In genomic region chr13:47194695-47195094, GRCm38 (mm10) we compare ENCODE assay signal across 8 mouse cellular contexts.
DNase-seq lines count a peak whose midpoint lies in the region; ATAC-seq lines count a peak whose summit lies in the region.

No protein-coding gene starts in this region.

- H3K4me1 ChIP-seq in liver, embryonic 15.5 days (replicated peaks), result peaks cover 19% of the 10 kb centered on the region
- H3K4me1 ChIP-seq in stomach, embryonic 16.5 days (ENCODE audit: control insufficient read depth, insufficient read depth, low read length), result peaks cover 7% of the 10 kb centered on the region; the same call in 1 of the 2 replicates

- no peak for ATAC-seq in liver, embryonic 15.5 days (ENCODE audit: insufficient read depth)
- no peak for ATAC-seq in stomach, embryonic 16.5 days (ENCODE audit: insufficient read depth, low FRiP score)

- H3K36me3 ChIP-seq in liver, embryonic 15.5 days (replicated peaks), result no peaks in the 10 kb centered on the region
- H3K36me3 ChIP-seq in stomach, embryonic 16.5 days (ENCODE audit: control insufficient read depth, insufficient read depth, low read length), result no peaks in the 10 kb centered on the region

- WGBS in liver, embryonic 15.5 days (ENCODE audit: insufficient replicate concordance), result 5% methylated on average over 11 of the region's 11 CpGs
- 12% methylated on average over 11 of the region's 11 CpGs for WGBS in stomach, embryonic 16.5 days

- DNase-seq in cerebellum, adult 8-10 months, result peak; percentile 23
- DNase-seq in cerebellum, adult 11 months, result no peak
- peak; percentile 31 for DNase-seq in urinary bladder, postnatal 14 days (ENCODE audit: low spot score)
- no peak for DNase-seq in urinary bladder, postnatal 25 days (ENCODE audit: low spot score)
- DNase-seq in ovary, postnatal 36 days (ENCODE audit: low spot score), result no peak
- no peak for DNase-seq in kidney, postnatal 10 days

- 0 out of 2 replicates have a peak overlapping the region, but pooled peaks have one; percentile 9 for H3K9ac ChIP-seq in liver, embryonic 15.5 days
- H3K9ac ChIP-seq in stomach, embryonic 16.5 days (ENCODE audit: low read length), result peak overlapping the region; percentile 69

- H3K27ac ChIP-seq in liver, embryonic 15.5 days (replicated peaks), result peak overlapping the region; percentile 30; the same call in 1 of the 2 replicates
- peak overlapping the region; percentile 73 for H3K27ac ChIP-seq in stomach, embryonic 16.5 days (ENCODE audit: low read length)

- peak overlapping the region; percentile 64 for H3K4me2 ChIP-seq in liver, embryonic 15.5 days
- peak overlapping the region; percentile 60 for H3K4me2 ChIP-seq in stomach, embryonic 16.5 days (ENCODE audit: low read depth, low read length)

- peak overlapping the region; percentile 57 for H3K4me3 ChIP-seq in liver, embryonic 15.5 days (replicated peaks)
- peak overlapping the region; percentile 53 for H3K4me3 ChIP-seq in stomach, embryonic 16.5 days (replicated peaks; ENCODE audit: low read length)

- H3K27me3 ChIP-seq in liver, embryonic 15.5 days, result peaks cover 32% of the 10 kb centered on the region
- peaks cover 9% of the 10 kb centered on the region for H3K27me3 ChIP-seq in stomach, embryonic 16.5 days (ENCODE audit: control insufficient read depth, insufficient read depth, low read length)

- H3K9me3 ChIP-seq in liver, embryonic 15.5 days (replicated peaks), result no peaks in the 10 kb centered on the region
- H3K9me3 ChIP-seq in stomach, embryonic 16.5 days (replicated peaks; ENCODE audit: control insufficient read depth, low read length), result no peaks in the 10 kb centered on the region

Comparison
In these comparisons a context has a peak if more than half of its experiments do, and no peak if none do; other contexts are left out.
1. DNase-seq: peak in cerebellum, adult 8-10 months (single experiment) and urinary bladder, postnatal 14 days (single experiment); none in cerebellum, adult 11 months (single experiment), urinary bladder, postnatal 25 days (single experiment), ovary, postnatal 36 days (single experiment) and kidney, postnatal 10 days (single experiment).